In the genomic region with DNA sequence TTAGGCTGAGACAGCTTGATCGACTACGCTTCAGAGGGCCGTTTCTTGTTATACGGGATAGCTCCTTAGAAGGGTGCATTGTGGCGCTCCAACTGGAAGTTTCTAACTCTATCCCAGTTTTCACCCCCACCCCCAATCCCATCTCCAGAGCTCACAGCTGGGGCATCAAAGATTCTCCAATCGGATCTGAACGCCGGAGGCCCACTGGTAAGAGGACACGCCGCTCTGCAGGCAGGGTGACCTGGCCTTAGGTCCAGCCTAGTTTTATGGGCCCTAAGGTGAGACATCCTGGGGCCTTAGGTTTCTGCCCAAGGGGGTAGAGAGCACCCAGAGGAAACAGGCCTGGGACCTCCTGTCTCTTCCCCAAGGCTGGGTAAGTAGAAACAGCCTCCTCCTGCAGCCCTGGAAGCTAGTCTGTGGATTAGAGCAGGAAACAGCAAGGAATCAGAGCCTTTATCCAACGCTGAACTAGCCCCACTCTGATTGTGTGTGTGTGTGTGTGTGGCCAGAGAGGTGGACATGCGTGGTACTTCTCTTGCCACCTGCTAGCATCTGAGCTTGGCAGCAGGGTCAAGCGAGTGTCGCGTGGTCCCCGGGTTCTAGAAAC, we compare ENCODE assay signal across 9 mouse cellular contexts. TPM values are rescaled to one million over a fixed set of nuclear protein-coding genes. Genes with fewer than 3 reads are reported as not detected.
DNase-seq lines count a peak whose midpoint lies in the region; ATAC-seq and TF ChIP-seq lines count a peak whose summit lies in the region.
"Had no signal": no experiment of that assay in that cellular context is flagged by ENCODE, and none has a peak within 500 bp of the region (broad histone marks: within the 10 kb centered on the region; RNA-seq: fewer than 3 reads in every experiment).

No protein-coding gene starts in this region.

- ATAC-seq in forebrain, postnatal 0 days = peak; percentile 6; the same call in 1 of the 2 replicates
- no peak for ATAC-seq in CD4-positive, CD25-positive, alpha-beta regulatory T cell, adult 4 months

- no peak overlapping the region for H3K27ac ChIP-seq in gastrocnemius, adult 2 months
- H3K27ac ChIP-seq in forebrain, postnatal 0 days (ENCODE audit: low read depth, low read length) = no peak overlapping the region
- peak overlapping the region; percentile 97 for H3K27ac ChIP-seq in midbrain, embryonic 10.5 days (replicated peaks)

- no peak overlapping the region for H3K9ac ChIP-seq in forebrain, postnatal 0 days

- H3K4me2 ChIP-seq in forebrain, postnatal 0 days (ENCODE audit: low read depth) = peak overlapping the region; percentile 84

- TF ChIP-seq CTCF in gastrocnemius, adult 2 months (IDR thresholded peaks at IDR 0.05) = no peak
- no peak for TF ChIP-seq CTCF in E14TG2a.4 (conservative IDR thresholded peaks at IDR 0.05; ENCODE audit: low read length)
- no peak for TF ChIP-seq CTCF in forebrain, postnatal 0 days (IDR thresholded peaks at IDR 0.05; ENCODE audit: low read depth)

- intact Hi-C loops in gastrocnemius, adult 2 months (cut with DNase I) = no loop called here
- intact Hi-C loops in gastrocnemius, postnatal 36 days (cut with DNase I) = no loop called here

- H3K27me3 ChIP-seq in E14TG2a.4 (ENCODE audit: insufficient read depth, low read length) = peaks cover 97% of the 10 kb centered on the region
- peaks cover 37% of the 10 kb centered on the region for H3K27me3 ChIP-seq in forebrain, postnatal 0 days (ENCODE audit: insufficient read depth, low read length)
- H3K27me3 ChIP-seq in midbrain, embryonic 10.5 days (ENCODE audit: low read depth, poor library complexity, severe bottlenecking) = peaks cover 64% of the 10 kb centered on the region

- H3K4me1 ChIP-seq in E14TG2a.4 (replicated peaks; ENCODE audit: low read depth, low read length) = peaks cover 57% of the 10 kb centered on the region
- H3K4me1 ChIP-seq in forebrain, postnatal 0 days (ENCODE audit: insufficient read depth) = peaks cover 12% of the 10 kb centered on the region; the same call in 1 of the 2 replicates
- peaks cover 89% of the 10 kb centered on the region for H3K4me1 ChIP-seq in midbrain, embryonic 10.5 days

- H3K9me3 ChIP-seq in E14TG2a.4 (ENCODE audit: low read length) = no peaks in the 10 kb centered on the region
- H3K9me3 ChIP-seq in forebrain, postnatal 0 days (ENCODE audit: low read length) = no peaks in the 10 kb centered on the region
- no peaks in the 10 kb centered on the region for H3K9me3 ChIP-seq in midbrain, embryonic 10.5 days (replicated peaks)

- 26% methylated on average over 16 of the region's 16 CpGs for WGBS in forebrain, postnatal 0 days
- WGBS in midbrain, embryonic 10.5 days = under 1% methylated on average over 16 of the region's 16 CpGs

- no peak for DNase-seq in gastrocnemius, adult 2 months
- DNase-seq in gastrocnemius, postnatal 36 days = no peak
- peak; percentile 25 for DNase-seq in forebrain, postnatal 0 days
- DNase-seq in midbrain, embryonic 10.5 days (ENCODE audit: low spot score) = peak; percentile 51
- no peak for DNase-seq in ovary, adult 18-20 months (ENCODE audit: low spot score)
- DNase-seq in adrenal gland, postnatal 10 days = no peak

- peak overlapping the region; percentile 58 for H3K4me3 ChIP-seq in gastrocnemius, adult 2 months
- peak overlapping the region; percentile 62 for H3K4me3 ChIP-seq in E14TG2a.4 (replicated peaks; ENCODE audit: low read length)
- H3K4me3 ChIP-seq in forebrain, postnatal 0 days (ENCODE audit: low read depth, low read length) = peak overlapping the region; percentile 23
- H3K4me3 ChIP-seq in midbrain, embryonic 10.5 days = peak overlapping the region; percentile 85

- H3K36me3 ChIP-seq in E14TG2a.4 (ENCODE audit: insufficient read depth, low read length) = no peaks in the 10 kb centered on the region
- H3K36me3 ChIP-seq in forebrain, postnatal 0 days (ENCODE audit: insufficient read depth) = no peaks in the 10 kb centered on the region
- H3K36me3 ChIP-seq in midbrain, embryonic 10.5 days = peaks cover 49% of the 10 kb centered on the region

RNA-seq across cellular contexts. Expression of a gene that starts 3.8 kb away (rescaled TPM):
- total RNA-seq in gastrocnemius, adult 2 months (2021) = not detected
- total RNA-seq in gastrocnemius, postnatal 36 days (2021) = not detected
- 5.2 and 8.1 TPM in 2 replicates for total RNA-seq in forebrain, postnatal 0 days (2014; rRNA removed)
- polyA plus RNA-seq in forebrain, postnatal 0 days (2015; fragmentation: Nextera tagmentation; extraction: Ambion mirVana) = 5.6 and 7.3 TPM in 2 replicates
- 61.8 and 70.6 TPM in 2 replicates for polyA plus RNA-seq in midbrain, embryonic 10.5 days (2016; fragmentation: Nextera tagmentation; extraction: Ambion mirVana)
- not detected for polyA plus RNA-seq in CD4-positive, CD25-positive, alpha-beta regulatory T cell, adult 4 months (2017; shearing (Covaris generic))
- total RNA-seq in adrenal gland, postnatal 10 days (2021) = under 1 TPM; 0.39 to 0.51 TPM
- total RNA-seq: adrenal gland, postnatal 36 days had no signal

Comparison
In these comparisons a context has a peak if more than half of its experiments do, and no peak if none do; other contexts are left out.
1. DNase-seq: peak in forebrain, postnatal 0 days (single experiment) and midbrain, embryonic 10.5 days (single experiment); none in gastrocnemius, adult 2 months (single experiment), gastrocnemius, postnatal 36 days (0 of 2), ovary, adult 18-20 months (single experiment) and adrenal gland, postnatal 10 days (single experiment).
2. H3K4me3 ChIP-seq: peak in every context shown above with its lines; median percentile 85 in midbrain, embryonic 10.5 days; 62 in E14TG2a.4; 58 in gastrocnemius, adult 2 months; 23 in forebrain, postnatal 0 days.